Comparison of ENCODE assay signal across 17 mouse cellular contexts in genomic region chr3:8053711-8054110, GRCm38 (mm10).
DNase-seq lines count a peak whose midpoint lies in the region; ATAC-seq and TF ChIP-seq lines count a peak whose summit lies in the region.
"Had no signal": no experiment of that assay in that cellular context is flagged by ENCODE, and none has a peak within 500 bp of the region (broad histone marks: within the 10 kb centered on the region; RNA-seq: fewer than 3 reads in every experiment).

No protein-coding gene starts in this region.

- H3K4me1 ChIP-seq in hindbrain, embryonic 16.5 days (ENCODE audit: control insufficient read depth, insufficient read depth, low read depth, low read length), result no peaks in the 10 kb centered on the region
- H3K4me1 ChIP-seq in forebrain, embryonic 10.5 days, result no peaks in the 10 kb centered on the region
- H3K4me1 ChIP-seq in intestine, postnatal 0 days (replicated peaks; ENCODE audit: control insufficient read depth, insufficient read depth, low read length), result no peaks in the 10 kb centered on the region
- H3K4me1 ChIP-seq: embryonic facial prominence, embryonic 12.5 days; forebrain, embryonic 15.5 days; heart, embryonic 12.5 days had no signal

- TF ChIP-seq CTCF in intestine, postnatal 0 days (IDR thresholded peaks at IDR 0.05; ENCODE audit: low read depth), result no peak

- no peak overlapping the region for H3K4me3 ChIP-seq in hindbrain, embryonic 16.5 days (ENCODE audit: low read length)
- H3K4me3 ChIP-seq in forebrain, embryonic 10.5 days, result no peak overlapping the region
- no peak overlapping the region for H3K4me3 ChIP-seq in intestine, postnatal 0 days (ENCODE audit: low read depth, low read length)
- H3K4me3 ChIP-seq: embryonic facial prominence, embryonic 12.5 days; forebrain, embryonic 15.5 days; heart, embryonic 12.5 days had no signal

- no peak overlapping the region for H3K9ac ChIP-seq in hindbrain, embryonic 16.5 days (ENCODE audit: low read depth, low read length)
- H3K9ac ChIP-seq in intestine, postnatal 0 days (ENCODE audit: low read depth, low read length), result no peak overlapping the region
- H3K9ac ChIP-seq: embryonic facial prominence, embryonic 12.5 days; forebrain, embryonic 15.5 days; heart, embryonic 12.5 days had no signal

- no peaks in the 10 kb centered on the region for H3K27me3 ChIP-seq in hindbrain, embryonic 16.5 days (replicated peaks; ENCODE audit: control insufficient read depth, insufficient read depth, low read length)
- no peaks in the 10 kb centered on the region for H3K27me3 ChIP-seq in forebrain, embryonic 10.5 days (ENCODE audit: poor library complexity, severe bottlenecking)
- no peaks in the 10 kb centered on the region for H3K27me3 ChIP-seq in intestine, postnatal 0 days (replicated peaks; ENCODE audit: control insufficient read depth, insufficient read depth, low read length)
- H3K27me3 ChIP-seq: embryonic facial prominence, embryonic 12.5 days; forebrain, embryonic 15.5 days; heart, embryonic 12.5 days had no signal

- H3K4me2 ChIP-seq in hindbrain, embryonic 16.5 days (ENCODE audit: low read length), result no peak overlapping the region
- H3K4me2 ChIP-seq in intestine, postnatal 0 days (replicated peaks; ENCODE audit: low read depth), result no peak overlapping the region
- H3K4me2 ChIP-seq: embryonic facial prominence, embryonic 12.5 days; forebrain, embryonic 15.5 days; heart, embryonic 12.5 days had no signal

- no peaks in the 10 kb centered on the region for H3K36me3 ChIP-seq in hindbrain, embryonic 16.5 days (ENCODE audit: control insufficient read depth, insufficient read depth, low read length)
- H3K36me3 ChIP-seq in forebrain, embryonic 10.5 days (replicated peaks), result no peaks in the 10 kb centered on the region
- H3K36me3 ChIP-seq in intestine, postnatal 0 days (ENCODE audit: control insufficient read depth, insufficient read depth), result no peaks in the 10 kb centered on the region
- H3K36me3 ChIP-seq: embryonic facial prominence, embryonic 12.5 days; forebrain, embryonic 15.5 days; heart, embryonic 12.5 days had no signal

- no peak overlapping the region for H3K27ac ChIP-seq in hindbrain, embryonic 16.5 days (ENCODE audit: low read depth, low read length)
- no peak overlapping the region for H3K27ac ChIP-seq in forebrain, embryonic 10.5 days
- no peak overlapping the region for H3K27ac ChIP-seq in intestine, postnatal 0 days (ENCODE audit: low read depth, low read length)
- H3K27ac ChIP-seq: embryonic facial prominence, embryonic 12.5 days; forebrain, embryonic 15.5 days; hindbrain, postnatal 0 days had no signal

- ATAC-seq in hindbrain, embryonic 16.5 days, result no peak
- ATAC-seq in intestine, postnatal 0 days, result no peak
- ATAC-seq: forebrain, embryonic 15.5 days; hindbrain, postnatal 0 days had no signal

- peak; percentile 9 for DNase-seq in urinary bladder, postnatal 14 days (ENCODE audit: low spot score)
- DNase-seq in urinary bladder, adult 2 months (ENCODE audit: low spot score), result no peak
- DNase-seq in Muller cell, postnatal 12 days (ENCODE audit: inconsistent ontology term), result peak; percentile 61
- DNase-seq in fat pad, adult 2 months (ENCODE audit: extremely low read depth, low read depth, low spot score), result peak; percentile 59
- no peak for DNase-seq in forebrain, embryonic 10.5 days (ENCODE audit: extremely low spot score, low spot score)
- DNase-seq: adrenal gland, postnatal 14 days; cerebellum, adult 18-20 months; cerebellum, postnatal 14 days; embryo, embryonic 11 days; gastrocnemius, postnatal 14 days; kidney, adult 18-20 months had no signal

- no peaks in the 10 kb centered on the region for H3K9me3 ChIP-seq in hindbrain, embryonic 16.5 days (ENCODE audit: control insufficient read depth, low read length)
- H3K9me3 ChIP-seq in forebrain, embryonic 10.5 days, result no peaks in the 10 kb centered on the region
- no peaks in the 10 kb centered on the region for H3K9me3 ChIP-seq in intestine, postnatal 0 days (ENCODE audit: control insufficient read depth)
- H3K9me3 ChIP-seq: embryonic facial prominence, embryonic 12.5 days; forebrain, embryonic 15.5 days; heart, embryonic 12.5 days had no signal

Comparison
In these comparisons a context has a peak if more than half of its experiments do, and no peak if none do; other contexts are left out.
1. DNase-seq: peak in urinary bladder, postnatal 14 days (single experiment), Muller cell, postnatal 12 days (single experiment) and fat pad, adult 2 months (single experiment); none in urinary bladder, adult 2 months (single experiment) and forebrain, embryonic 10.5 days (single experiment).